Mouse (Mus musculus): ENCODE measurements around the gene Adamtsl1.

The Adamtsl1 gene

DNA sequence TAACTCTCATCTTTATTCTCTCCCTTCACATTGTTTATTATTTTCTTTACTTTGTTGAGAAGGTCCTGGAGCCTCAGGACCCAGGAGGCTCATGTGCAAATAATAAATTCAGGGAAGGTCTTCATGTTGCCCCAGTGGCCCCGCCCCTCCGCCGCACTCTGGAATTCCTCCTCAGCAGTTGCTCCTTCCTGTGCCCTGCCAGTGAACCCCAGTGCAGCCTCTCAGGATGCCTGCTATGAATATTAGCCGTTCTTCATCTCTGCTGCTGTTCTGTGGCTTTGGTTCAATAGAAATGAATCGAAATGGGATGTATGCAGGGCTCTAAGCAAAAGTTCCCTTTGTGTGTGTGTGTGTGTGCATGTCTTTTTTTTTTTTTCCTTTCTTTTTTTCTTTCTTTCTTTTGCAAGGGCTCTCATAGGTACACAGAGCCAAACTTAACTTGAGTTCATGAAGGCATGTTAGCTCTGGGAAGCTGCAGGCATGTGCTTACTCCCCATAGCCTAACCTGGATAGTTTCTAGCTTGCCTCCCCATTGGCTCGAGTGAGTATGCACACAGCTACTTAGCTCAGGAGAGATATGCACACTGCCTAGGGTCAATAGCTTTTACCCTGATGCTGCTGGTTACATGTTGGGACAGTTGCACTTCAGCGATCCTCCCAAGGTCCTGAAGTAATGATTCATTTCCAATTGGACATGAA lies 892.7 kb downstream of the Adamtsl1 start:
- no peak for DNase-seq (ENCODE audit: low spot score)

DNA sequence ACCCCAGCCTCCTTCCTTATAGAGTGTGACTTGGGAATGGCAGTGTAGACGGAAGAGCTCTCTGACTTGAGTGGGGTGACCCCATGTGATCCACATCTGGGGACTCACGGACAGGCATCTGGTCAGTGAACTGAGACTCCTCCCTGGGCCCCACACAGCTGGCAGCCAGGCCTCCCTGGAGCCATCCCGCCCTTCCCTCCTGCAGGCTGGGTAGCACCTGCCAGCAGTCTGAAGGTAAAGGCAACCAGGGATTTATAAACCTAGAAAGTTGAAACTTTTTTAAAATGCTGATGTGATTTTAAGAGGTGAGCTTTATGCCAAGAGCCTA lies 893.2 kb downstream of the Adamtsl1 start:
- no peak for DNase-seq (ENCODE audit: low spot score)

DNA sequence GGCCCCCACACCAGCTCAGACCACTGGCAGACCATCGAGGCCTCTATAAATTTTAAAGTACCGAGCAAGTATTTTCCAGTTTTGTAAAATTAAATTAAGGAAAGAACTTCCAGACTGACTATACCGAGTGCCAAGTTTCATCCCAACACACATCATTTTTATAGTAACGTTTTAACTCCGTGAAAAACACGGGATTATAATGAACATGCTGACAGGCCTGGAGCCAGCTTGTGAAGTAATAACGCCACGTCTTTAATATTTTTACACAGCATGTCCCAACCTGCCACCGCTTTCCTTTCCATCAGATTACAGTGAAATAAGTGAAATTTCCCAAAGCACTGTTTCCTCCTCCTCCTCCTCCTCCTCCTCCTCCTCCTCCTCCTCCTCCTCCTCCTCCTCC lies 894.4 kb downstream of the Adamtsl1 start:
- DNase-seq (ENCODE audit: low spot score), result no peak

DNA sequence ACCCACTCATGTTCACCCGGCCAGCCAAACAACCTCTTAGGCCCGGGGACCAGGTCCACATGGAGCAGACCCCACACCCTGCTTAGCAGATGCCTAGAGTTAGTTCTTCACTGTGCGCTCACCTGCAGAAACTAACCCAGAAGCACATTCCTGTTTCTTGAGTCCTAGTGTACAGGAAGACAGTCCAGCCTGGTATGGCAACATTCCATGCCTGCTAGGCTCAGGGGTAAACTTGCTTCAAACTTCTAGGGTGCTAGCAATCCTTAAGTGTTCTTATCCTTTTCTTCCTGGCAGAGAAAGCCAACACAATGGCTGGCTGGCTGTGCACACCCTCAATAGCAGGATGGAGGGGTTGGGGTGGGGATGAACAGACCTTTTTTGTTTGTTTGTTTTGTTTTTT lies 897.0 kb downstream of the Adamtsl1 start:
- DNase-seq (ENCODE audit: low spot score), result no peak

DNA sequence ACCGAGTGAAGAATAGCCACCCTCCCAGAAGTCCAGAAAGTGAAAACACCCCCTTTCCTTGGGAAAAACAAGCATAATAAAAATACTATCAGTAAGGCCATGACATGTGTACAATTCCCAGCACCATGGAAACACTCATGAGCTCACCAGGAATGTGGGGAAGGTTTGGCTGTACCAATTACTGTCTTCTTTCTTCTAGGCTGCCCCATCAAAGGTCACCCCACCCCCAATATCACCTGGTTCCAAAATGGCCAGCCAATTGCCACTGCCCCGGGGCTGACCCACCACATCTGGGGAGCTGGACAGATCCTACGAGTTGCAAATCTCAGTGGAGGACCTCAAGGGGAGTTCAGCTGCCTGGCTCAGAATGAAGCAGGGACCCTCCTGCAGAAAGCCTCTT lies 899.4 kb downstream of the Adamtsl1 start:
- DNase-seq (ENCODE audit: low spot score), result no peak

DNA sequence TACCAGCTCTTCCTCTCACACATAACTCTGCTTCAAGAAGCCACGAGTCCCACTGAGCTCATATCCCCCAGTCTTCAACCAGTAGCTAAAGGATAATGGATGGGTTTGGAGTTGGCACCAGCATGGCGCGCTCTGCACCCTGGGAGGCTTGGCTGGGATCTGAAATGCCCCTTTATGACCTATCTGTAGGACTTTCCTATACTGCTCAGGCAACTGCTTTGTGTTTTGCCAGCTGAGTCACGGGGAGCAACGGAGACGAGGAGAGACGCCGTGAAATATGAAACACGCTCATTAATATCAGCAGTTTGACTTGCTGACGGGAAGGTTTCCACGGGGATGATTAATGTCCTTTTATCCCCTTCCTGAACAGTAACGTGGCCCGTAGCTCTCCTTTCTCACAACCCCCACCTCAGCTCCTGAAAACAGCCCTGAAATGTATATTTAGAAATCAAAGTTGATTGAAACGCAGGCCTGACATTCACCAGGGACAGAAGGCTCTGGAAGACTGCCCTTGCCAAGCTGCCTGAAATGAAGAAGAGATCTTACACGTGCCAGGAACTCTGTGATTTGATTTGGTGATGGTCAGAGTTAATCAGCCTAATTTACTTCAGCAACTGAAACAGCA lies 902.5 kb downstream of the Adamtsl1 start:
- DNase-seq (ENCODE audit: low spot score), result no peak

DNA sequence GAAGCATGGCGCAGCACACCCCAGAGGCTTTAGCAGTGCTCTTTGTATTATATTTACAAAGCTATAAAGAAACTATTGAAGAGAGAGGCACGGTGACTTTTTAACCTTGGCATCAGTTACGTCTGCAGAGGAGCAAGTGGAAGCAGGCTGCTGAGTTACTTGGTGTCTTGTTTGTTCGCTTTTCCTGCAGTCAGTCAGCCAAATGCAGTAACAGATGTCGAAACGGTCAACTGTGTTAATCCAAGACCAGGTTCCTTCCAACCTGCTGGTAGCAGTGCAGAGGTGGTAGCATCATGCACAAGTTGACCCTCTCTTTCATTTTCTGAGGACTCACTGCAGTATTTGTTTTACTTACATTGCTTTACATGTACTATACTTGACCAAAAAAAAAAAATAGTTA lies 908.6 kb downstream of the Adamtsl1 start:
- DNase-seq (ENCODE audit: low spot score), result no peak

DNA sequence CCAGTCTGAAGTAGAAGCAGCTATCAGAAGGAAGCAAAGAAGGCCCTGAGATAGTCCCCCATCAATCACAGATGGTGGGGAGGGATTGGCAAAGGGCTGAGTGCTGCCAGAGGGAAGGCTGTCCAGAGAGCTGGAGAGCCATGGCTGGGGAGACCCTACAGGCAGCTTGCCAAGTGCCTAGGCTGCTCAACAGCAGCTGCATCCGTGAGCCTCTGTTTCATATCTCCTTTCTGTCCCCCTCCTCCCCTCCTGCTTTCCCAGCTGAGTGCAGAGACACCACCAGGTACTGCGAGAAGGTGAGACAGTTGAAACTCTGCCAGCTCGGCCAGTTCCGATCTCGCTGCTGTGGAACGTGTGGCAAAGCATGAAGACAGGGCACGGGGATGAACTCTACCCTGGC lies 911.6 kb downstream of the Adamtsl1 start:
- no peak for DNase-seq (ENCODE audit: low spot score)

DNA sequence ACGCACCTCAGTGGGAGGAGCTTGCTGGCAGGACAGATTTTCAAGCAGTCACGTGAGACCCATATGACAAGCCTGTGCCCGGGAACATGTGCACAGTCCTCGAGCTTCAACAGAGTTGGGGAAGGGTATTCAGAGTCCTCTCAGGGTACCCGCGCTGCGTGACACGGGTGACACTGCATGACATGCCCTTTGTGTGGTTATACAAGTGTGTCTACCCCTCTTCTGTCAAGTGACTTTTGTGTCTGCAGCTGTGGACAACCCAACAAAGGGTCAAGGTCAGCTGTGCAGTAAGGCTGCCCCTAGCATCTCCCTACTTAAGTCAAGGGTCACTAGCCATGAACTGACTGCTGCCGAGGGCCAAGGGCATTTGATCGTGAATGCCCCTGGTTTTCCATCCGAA lies 912.6 kb downstream of the Adamtsl1 start:
- no peak for DNase-seq (ENCODE audit: low spot score)

DNA sequence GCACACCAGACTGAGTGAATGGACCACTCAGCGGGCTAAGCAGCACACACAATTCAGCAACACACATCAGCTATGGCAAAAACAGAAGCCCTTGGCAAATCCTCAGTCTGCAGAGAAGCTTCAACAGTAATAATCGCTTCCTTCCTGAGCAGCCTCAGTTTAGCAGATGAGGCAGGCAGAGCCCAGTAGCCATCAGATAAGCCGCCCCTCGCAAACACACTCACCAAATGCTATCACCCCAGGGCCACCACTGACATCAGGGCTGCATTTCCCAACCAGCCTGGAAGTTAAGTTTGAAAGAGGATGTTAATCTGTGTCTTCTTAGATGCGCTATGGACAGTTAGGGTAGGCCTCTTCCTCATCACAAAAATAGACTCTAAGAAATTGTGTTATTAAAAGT lies 913.3 kb downstream of the Adamtsl1 start:
- no peak for DNase-seq (ENCODE audit: low spot score)

DNA sequence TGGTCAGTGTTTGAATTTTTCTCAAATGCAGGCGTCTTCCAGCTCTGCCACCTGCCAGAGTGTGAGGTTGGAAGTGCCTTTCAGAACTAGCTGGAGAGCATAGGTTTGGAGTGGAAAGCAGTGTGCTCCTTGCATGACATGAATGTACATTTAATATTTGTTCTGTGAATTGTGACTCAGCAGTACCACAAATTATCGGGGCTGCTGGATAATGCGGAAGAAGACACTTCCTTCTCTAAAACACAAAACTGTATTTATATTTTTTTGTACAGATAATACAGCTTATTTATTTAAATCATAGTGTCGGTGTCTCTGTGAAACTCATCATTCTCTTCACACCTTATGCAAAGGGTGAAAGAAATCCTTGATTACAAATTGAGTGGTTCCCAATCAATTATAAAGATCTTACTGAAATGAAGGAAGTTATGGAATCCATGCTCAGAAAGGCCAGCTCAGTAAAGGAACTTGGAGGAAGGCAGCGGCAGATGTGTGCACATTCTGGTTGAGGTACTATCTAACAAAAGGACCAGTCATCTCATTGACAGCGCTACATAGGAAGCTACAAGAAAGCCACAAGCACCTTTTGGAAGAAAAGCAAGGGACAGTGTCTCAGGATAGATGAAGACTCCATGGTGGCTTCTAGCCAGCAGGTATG lies 914.2 kb downstream of the Adamtsl1 start:
- no peak for DNase-seq (ENCODE audit: low spot score)

DNA sequence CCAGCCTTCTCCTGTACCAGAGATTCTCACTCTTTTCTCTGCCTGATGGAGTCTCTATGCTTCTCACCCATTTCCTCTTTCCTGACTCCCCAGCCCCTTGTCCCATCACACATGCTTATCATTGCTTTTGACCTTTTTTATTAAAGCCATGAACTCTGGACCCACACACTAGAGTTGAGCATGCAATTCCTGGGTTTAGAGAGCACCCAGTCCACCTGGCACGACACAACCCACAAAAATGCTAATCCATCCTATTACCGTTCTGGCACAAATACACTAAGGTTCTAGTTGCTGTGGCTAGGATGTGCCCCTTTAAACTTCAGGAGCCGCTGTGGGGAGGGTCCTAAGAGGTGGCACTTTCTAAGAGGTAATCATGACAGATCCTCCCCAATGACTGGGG lies 921.7 kb downstream of the Adamtsl1 start:
- no peak for DNase-seq (ENCODE audit: low spot score)

DNA sequence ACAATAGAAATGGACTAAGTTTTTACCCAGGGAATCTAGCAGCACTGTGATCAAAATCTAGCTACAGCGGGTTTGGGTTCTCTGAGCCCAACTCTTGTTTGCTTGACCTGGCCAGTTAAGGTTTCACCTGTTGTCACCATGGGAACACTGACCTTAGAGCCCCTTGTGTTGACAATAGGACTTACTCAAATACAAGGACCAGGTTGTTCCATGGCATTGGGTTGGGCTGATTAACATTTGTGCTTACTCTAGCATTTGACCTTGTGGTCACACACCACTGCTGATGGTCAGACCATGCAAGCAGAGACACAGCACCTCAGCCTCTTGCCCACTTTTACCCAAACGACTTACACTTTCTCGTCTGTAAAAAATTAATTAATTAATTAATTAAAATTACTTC lies 922.4 kb downstream of the Adamtsl1 start:
- no peak for DNase-seq (ENCODE audit: low spot score)

DNA sequence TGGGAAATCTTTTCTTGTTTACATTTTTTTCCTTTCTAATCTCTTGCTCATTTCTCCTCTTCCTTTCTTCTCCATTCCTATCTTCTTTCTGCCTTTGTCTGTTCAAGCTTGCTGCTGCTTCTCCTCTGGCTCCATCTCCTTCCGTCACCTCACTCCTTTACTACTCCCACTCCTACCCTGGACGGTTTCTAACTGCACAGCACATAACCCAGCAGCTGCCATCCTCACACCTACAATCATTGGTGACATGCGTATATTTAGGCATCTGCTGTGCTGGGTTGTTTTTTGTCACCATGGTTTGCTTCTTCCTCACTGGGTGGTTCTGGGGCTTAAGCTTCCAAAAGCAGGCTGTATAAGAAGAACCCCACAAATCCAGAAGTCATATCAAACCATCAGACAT lies 936.5 kb downstream of the Adamtsl1 start:
- no peak for DNase-seq (ENCODE audit: low spot score)

DNA sequence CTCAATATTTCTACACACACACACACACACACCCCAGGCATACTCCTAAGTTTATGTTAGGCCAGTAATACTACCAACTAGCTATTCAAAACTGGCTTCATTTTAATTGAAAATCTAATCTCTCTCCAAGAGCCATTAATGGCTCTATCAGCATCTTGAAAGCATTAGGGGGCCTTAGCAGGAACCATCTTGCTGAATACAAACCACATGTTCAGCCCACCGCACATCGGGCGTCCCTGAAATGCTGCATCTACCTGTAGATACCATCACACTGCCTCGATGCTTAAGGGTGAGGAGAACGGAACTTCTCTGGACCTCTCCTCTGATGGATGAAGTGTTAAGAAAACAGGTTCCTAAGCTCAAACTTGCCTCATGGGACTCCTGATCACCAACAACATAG lies 950.8 kb downstream of the Adamtsl1 start:
- DNase-seq (ENCODE audit: low spot score), result no peak

All from adipocyte (in vitro differentiated cells).